Mouse (Mus musculus) heart, postnatal 0 days (tissue): ENCODE results near the gene Zfhx3.

Source experiments
- CTCF ChIP-seq: IDR thresholded peaks from 2 replicates; pipeline ENCODE4 v1.5.1; 2016; ENCODE audit warnings: antibody characterized with exemption, control low read depth, low read depth
- EP300 ChIP-seq: IDR thresholded peaks from 2 replicates; pipeline ENCODE4 v1.6.1; 2016; ENCODE audit warnings: antibody characterized with exemption, low read depth

GRCm38 (mm10) chr8:108245575-108245974 is 303.1 kb downstream of the Zfhx3 start:
- no peak for TF ChIP-seq EP300
- no peak for TF ChIP-seq CTCF
